Mouse (Mus musculus) neural tube, embryonic 13.5 days (tissue): ENCODE data around the gene Kctd6. TPM values are rescaled to one million over a fixed set of nuclear protein-coding genes. Genes with fewer than 3 reads are reported as not detected.
"Not testable (repeated sequence)": the region's sequence is repeated elsewhere in the genome, so short reads cannot be mapped to it uniquely, and the experiment has no call there.

Experiments
- ATAC-seq: fragments of 200-750 bp; cut with Nextera tagmentation; 2 replicates; pipeline ENCODE4 v1.8.0; 2017; ENCODE audit warnings: low read depth, mild to moderate bottlenecking, moderate TSS enrichment, moderate library complexity
- H3K27ac ChIP-seq: fragments of 300-500 bp; sonication (generic); replicated peaks from 2 replicates; pipeline ENCODE4 v1.5.1; 2015; ENCODE audit warnings: moderate library complexity, mild to moderate bottlenecking, inconsistent platforms
- H3K27me3 ChIP-seq: fragments of 300-500 bp; sonication (generic); 2 replicates; pipeline ENCODE4 v1.6.1; 2015; ENCODE audit warnings: mild to moderate bottlenecking, inconsistent platforms
- H3K36me3 ChIP-seq: fragments of 300-500 bp; sonication (generic); 2 replicates; pipeline ENCODE4 v1.6.1; 2015; ENCODE audit warnings: mild to moderate bottlenecking, inconsistent platforms
- H3K4me1 ChIP-seq: fragments of 300-500 bp; sonication (generic); replicated peaks from 2 replicates; pipeline ENCODE4 v1.6.1; 2015; ENCODE audit warnings: inconsistent platforms
- H3K4me2 ChIP-seq: fragments of 300-500 bp; sonication (generic); 2 replicates; pipeline ENCODE4 v1.6.1; 2015; ENCODE audit warnings: inconsistent platforms, mild to moderate bottlenecking, moderate library complexity
- H3K4me3 ChIP-seq: fragments of 300-500 bp; sonication (generic); 2 replicates; pipeline ENCODE4 v1.5.1; 2015; ENCODE audit warnings: mild to moderate bottlenecking, inconsistent platforms
- H3K9ac ChIP-seq: fragments of 300-500 bp; sonication (generic); 2 replicates; pipeline ENCODE4 v1.6.1; 2015; ENCODE audit warnings: moderate library complexity, mild to moderate bottlenecking, inconsistent platforms
- H3K9me3 ChIP-seq: fragments of 300-500 bp; sonication (generic); 2 replicates; pipeline ENCODE4 v1.6.1; 2016; ENCODE audit warnings: inconsistent platforms
- WGBS: fragments of 180-500 bp; shearing (Covaris S2); methylation state at CpG from one replicate; pipeline ENCODE4 v1.1.7; 2015; 5-methylcytosine and 5-hydroxymethylcytosine counted together
- polyA plus RNA-seq: library from polyadenylated mRNA; unstranded; fragments of >200 nt; fragmentation: Nextera tagmentation; extraction: Ambion mirVana; gene quantifications from 2 replicates; pipeline ENCODE4 v1.2.1, GENCODE M21; 2015

Kctd6 gene
- polyA plus RNA-seq, result 14.5 and 18.7 TPM in 2 replicates

- under 1% methylated on average over 44 of the region's 49 CpGs for WGBS
- H3K36me3 ChIP-seq, result no peaks in the 10 kb centered on the region
- H3K4me3 ChIP-seq, result peak within 1 kb of the TSS; percentile 63
Measured at GRCm38 (mm10) chr14:8213803-8214224, at the start of gene Kctd6. Gene Kctd6 (plus strand): TSS chr14:8214140.

GRCm38 (mm10) chr14:8164463-8164862 is 49.5 kb upstream of the Kctd6 start:
- H3K4me3 ChIP-seq, result no peak overlapping the region
- no peaks in the 10 kb centered on the region for H3K27me3 ChIP-seq
- no peak for ATAC-seq
- 81% methylated on average over 7 of the region's 7 CpGs for WGBS
- H3K9ac ChIP-seq, result no peak overlapping the region
- H3K4me1 ChIP-seq, result no peaks in the 10 kb centered on the region
- H3K4me2 ChIP-seq, result no peak overlapping the region
- H3K36me3 ChIP-seq, result peaks cover 95% of the 10 kb centered on the region
- no peak overlapping the region for H3K27ac ChIP-seq
- no peaks in the 10 kb centered on the region for H3K9me3 ChIP-seq

More at GRCm38 (mm10) chr14:8213803-8214224, at the start of gene Kctd6:
- H3K9ac ChIP-seq, result peak within 1 kb of the TSS; percentile 89
- ATAC-seq, result peak; percentile 97
- peaks cover 31% of the 10 kb centered on the region for H3K4me1 ChIP-seq
- H3K27ac ChIP-seq, result peak within 1 kb of the TSS; percentile 94
- no peaks in the 10 kb centered on the region for H3K9me3 ChIP-seq
- peaks cover 22% of the 10 kb centered on the region for H3K27me3 ChIP-seq
- peak within 1 kb of the TSS; percentile 82 for H3K4me2 ChIP-seq

- H3K27me3 ChIP-seq, result no peaks in the 10 kb centered on the region
- H3K36me3 ChIP-seq, result peaks cover 34% of the 10 kb centered on the region
- ATAC-seq, result peak; percentile 100
- peak within 1 kb of the TSS; percentile 98 for H3K4me3 ChIP-seq
- peaks cover 17% of the 10 kb centered on the region for H3K4me1 ChIP-seq
- peak within 1 kb of the TSS; percentile 95 for H3K9ac ChIP-seq
- H3K27ac ChIP-seq, result peak within 1 kb of the TSS; percentile 91
- WGBS, result under 1% methylated on average over 64 of the region's 64 CpGs
- peak within 1 kb of the TSS; percentile 81 for H3K4me2 ChIP-seq
- H3K9me3 ChIP-seq, result no peaks in the 10 kb centered on the region
Measured at GRCm38 (mm10) chr14:8172507-8173410, 41.2 kb upstream of the Kctd6 start, which contains the start of gene Pdhb. Gene Pdhb (minus strand): TSS chr14:8173025.

GRCm38 (mm10) chr14:8173542-8174250 is 40.2 kb upstream of the Kctd6 start:
- peak; percentile 19 for ATAC-seq
- Histone ChIP-seq H3K4me2 (peak overlapping the region; percentile 81), H3K4me3 (peak overlapping the region; percentile 98), H3K27ac (peak overlapping the region; percentile 74), H3K4me1 (peaks cover 17% of the 10 kb centered on the region), H3K36me3 (peaks cover 24% of the 10 kb centered on the region), H3K9ac (peak overlapping the region; percentile 67)
- 37% methylated on average over 7 of the region's 7 CpGs for WGBS
- not testable (repeated sequence) for H3K27me3 ChIP-seq, H3K9me3 ChIP-seq

- WGBS, result 83% methylated on average over 5 of the region's 5 CpGs
- H3K9me3 ChIP-seq, result no peaks in the 10 kb centered on the region
- H3K27me3 ChIP-seq, result no peaks in the 10 kb centered on the region
- no peak overlapping the region for H3K9ac ChIP-seq
- H3K27ac ChIP-seq, result no peak overlapping the region
- peaks cover 17% of the 10 kb centered on the region for H3K4me1 ChIP-seq
- H3K4me3 ChIP-seq, result no peak overlapping the region
- H3K4me2 ChIP-seq, result no peak overlapping the region
- no peak for ATAC-seq
- H3K36me3 ChIP-seq, result peaks cover 15% of the 10 kb centered on the region
Measured at GRCm38 (mm10) chr14:8174634-8175033, 39.3 kb upstream of the Kctd6 start.

GRCm38 (mm10) chr14:8176251-8176650 is 37.7 kb upstream of the Kctd6 start:
- Histone ChIP-seq H3K9ac (no peak overlapping the region), H3K9me3 (no peaks in the 10 kb centered on the region), H3K27ac (no peak overlapping the region), H3K4me3 (no peak overlapping the region), H3K4me1 (peaks cover 14% of the 10 kb centered on the region), H3K4me2 (no peak overlapping the region), H3K36me3 (no peaks in the 10 kb centered on the region), H3K27me3 (no peaks in the 10 kb centered on the region)
- ATAC-seq, result no peak
- WGBS, result 43% methylated on average over 5 of the region's 5 CpGs

GRCm38 (mm10) chr14:8180371-8181035 is 33.4 kb upstream of the Kctd6 start:
- ATAC-seq, result no peak
- Histone ChIP-seq H3K27me3 (no peaks in the 10 kb centered on the region), H3K36me3 (no peaks in the 10 kb centered on the region), H3K9me3 (no peaks in the 10 kb centered on the region), H3K4me1 (no peaks in the 10 kb centered on the region), H3K9ac (no peak overlapping the region), H3K27ac (no peak overlapping the region), H3K4me3 (no peak overlapping the region), H3K4me2 (no peak overlapping the region)
- WGBS, result 81% methylated on average over 4 of the region's 4 CpGs

GRCm38 (mm10) chr14:8183330-8183729 is 30.6 kb upstream of the Kctd6 start:
- H3K9me3 ChIP-seq, result no peaks in the 10 kb centered on the region

GRCm38 (mm10) chr14:8186278-8187045 is 27.5 kb upstream of the Kctd6 start:
- no peaks in the 10 kb centered on the region for H3K27me3 ChIP-seq
- WGBS, result 84% methylated on average over 6 of the region's 6 CpGs
- H3K36me3 ChIP-seq, result no peaks in the 10 kb centered on the region
- no peaks in the 10 kb centered on the region for H3K9me3 ChIP-seq
- no peak overlapping the region for H3K27ac ChIP-seq
- no peak overlapping the region for H3K4me2 ChIP-seq
- H3K4me3 ChIP-seq, result no peak overlapping the region
- no peak for ATAC-seq
- H3K9ac ChIP-seq, result no peak overlapping the region
- no peaks in the 10 kb centered on the region for H3K4me1 ChIP-seq

More at GRCm38 (mm10) chr14:8183330-8183729, 30.6 kb upstream of the Kctd6 start:
- Histone ChIP-seq H3K36me3 (no peaks in the 10 kb centered on the region), H3K4me3 (no peak overlapping the region), H3K4me2 (no peak overlapping the region), H3K9ac (no peak overlapping the region), H3K4me1 (no peaks in the 10 kb centered on the region), H3K27me3 (no peaks in the 10 kb centered on the region), H3K27ac (no peak overlapping the region)
- ATAC-seq, result no peak
- WGBS, result 56% methylated on average over 3 of the region's 3 CpGs

- WGBS, result 96% methylated on average over 3 of the region's 3 CpGs
Measured at GRCm38 (mm10) chr14:8190556-8190955, 23.4 kb upstream of the Kctd6 start.

GRCm38 (mm10) chr14:8191331-8191965 is 22.5 kb upstream of the Kctd6 start:
- Histone ChIP-seq H3K27me3 (no peaks in the 10 kb centered on the region), H3K4me3 (no peak overlapping the region), H3K4me1 (no peaks in the 10 kb centered on the region; the same call in 1 of the 2 replicates), H3K9ac (no peak overlapping the region), H3K4me2 (no peak overlapping the region), H3K9me3 (no peaks in the 10 kb centered on the region), H3K27ac (no peak overlapping the region), H3K36me3 (no peaks in the 10 kb centered on the region)
- 73% methylated on average over 12 of the region's 12 CpGs for WGBS
- no peak for ATAC-seq

More at GRCm38 (mm10) chr14:8190556-8190955, 23.4 kb upstream of the Kctd6 start:
- Histone ChIP-seq H3K4me1 (no peaks in the 10 kb centered on the region; the same call in 1 of the 2 replicates), H3K4me2 (no peak overlapping the region), H3K36me3 (no peaks in the 10 kb centered on the region), H3K4me3 (no peak overlapping the region), H3K27ac (no peak overlapping the region), H3K27me3 (no peaks in the 10 kb centered on the region), H3K9me3 (no peaks in the 10 kb centered on the region), H3K9ac (no peak overlapping the region)
- no peak for ATAC-seq
